Mouse (Mus musculus) adrenal gland, postnatal 14 days (tissue): ENCODE measurements at regions not wholly inside any gene's neighbourhood (a gene's known extent, or its start where the extent isn't known, plus 50 kb on each side); places are given as distances from the start of the nearest gene placed in this dataset.
"Not testable (repeated sequence)": the region's sequence is repeated elsewhere in the genome, so short reads cannot be mapped to it uniquely, and the experiment has no call there.

ENCODE experiments used
- DNase-seq: peaks from one replicate; pipeline ENCODE4 v3.0.0; 2021; ENCODE audit warnings: mixed read lengths

DNA sequence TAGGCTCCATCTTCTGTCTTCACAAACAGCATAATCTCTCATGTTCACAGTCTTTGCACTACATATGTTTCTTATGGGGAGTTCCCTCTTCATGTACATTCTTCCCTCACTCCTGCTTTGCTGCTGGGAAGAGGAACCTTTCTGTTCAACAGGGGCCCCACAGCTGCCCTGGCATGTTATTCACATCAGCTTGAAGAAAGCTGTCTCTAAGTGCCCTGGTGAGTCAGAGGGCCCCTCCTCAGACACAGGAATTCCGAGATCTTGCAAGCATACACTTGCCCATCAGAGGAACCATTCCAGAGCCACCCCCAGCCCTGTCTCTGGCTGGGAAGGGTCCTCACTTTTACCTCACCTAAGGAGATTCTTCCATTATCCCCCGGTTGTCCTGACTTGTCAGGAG is 151.9 kb upstream of the Camk1g start:
- no peak for DNase-seq

DNA sequence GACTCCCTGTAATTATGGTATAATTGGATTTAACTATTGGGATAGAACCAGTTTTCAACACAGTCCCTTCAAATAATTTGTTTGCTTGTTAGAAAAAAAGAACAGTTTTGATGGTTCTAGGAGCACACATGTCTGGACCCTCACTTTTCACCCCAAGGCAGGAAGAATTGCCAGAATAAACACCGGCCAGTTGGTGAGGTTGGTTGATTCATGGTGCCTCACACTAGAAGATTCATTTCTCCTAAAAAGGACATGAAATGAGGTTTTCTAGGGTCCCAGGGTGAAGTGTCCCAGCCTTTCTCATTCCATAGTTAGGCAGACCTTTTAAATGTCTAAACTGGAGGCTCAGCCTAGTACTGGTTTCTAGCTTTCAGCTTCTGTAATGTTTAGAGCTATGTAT is 148.7 kb upstream of the Camk1g start:
- DNase-seq: no peak

DNA sequence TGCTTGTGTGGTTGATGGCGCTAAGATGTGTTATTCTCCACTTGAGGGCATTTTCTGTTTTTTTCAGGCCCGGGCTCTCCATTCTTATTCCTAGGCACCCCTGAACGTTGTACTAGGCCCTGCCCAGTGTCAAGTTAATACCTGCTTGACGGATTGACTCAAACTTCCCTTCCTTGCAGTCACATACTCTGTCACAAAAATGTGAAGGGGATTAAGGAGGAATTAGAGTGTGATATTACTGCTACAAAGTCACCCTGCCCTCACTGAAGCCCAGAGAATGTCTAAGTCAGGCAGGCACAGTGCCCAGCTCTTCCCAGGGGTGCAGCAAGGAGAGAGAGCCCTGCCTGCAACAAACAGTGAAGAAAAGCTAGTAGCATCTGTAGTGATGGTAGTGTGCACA is 147.9 kb upstream of the Camk1g start:
- DNase-seq: no peak

DNA sequence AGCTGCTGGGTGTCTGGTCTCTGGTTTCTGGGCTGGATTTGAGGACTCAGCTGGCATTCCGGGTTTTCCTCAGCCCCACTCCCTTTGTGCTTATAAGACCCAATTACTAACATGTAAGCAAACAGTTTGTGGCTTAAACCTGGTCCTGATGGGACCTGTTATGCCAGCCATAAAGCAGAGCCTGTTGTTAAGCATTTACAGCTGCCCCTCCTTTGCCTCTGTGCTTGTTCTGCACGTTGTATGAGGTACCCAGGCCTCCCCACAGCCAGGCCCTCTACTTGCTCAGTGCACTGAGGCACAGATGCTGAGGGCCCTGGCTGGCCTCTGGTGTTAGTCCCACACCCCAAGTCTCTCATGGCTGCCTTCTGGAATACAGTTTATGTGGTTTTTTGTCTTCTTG is 147.2 kb upstream of the Camk1g start:
- DNase-seq: no peak

DNA sequence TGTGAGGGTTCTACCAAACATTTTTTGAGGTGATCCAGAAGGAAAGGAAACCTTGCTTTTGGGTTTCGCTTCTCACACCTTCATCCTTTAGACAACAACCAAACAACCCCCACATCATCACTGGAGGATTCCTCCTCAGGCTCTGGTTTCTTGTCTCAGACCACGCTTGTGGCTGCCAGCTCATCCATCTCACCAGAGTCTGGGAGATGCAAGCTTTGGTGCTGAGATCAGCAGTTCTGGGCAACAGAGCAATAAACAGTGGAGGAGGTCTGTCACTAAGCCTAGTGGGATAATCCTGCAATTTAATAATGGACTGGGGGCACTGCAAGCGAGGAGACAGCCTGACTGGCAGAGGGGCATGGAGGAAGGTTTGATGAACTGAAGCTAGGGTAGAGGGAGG is 146.3 kb upstream of the Camk1g start:
- DNase-seq: no peak

DNA sequence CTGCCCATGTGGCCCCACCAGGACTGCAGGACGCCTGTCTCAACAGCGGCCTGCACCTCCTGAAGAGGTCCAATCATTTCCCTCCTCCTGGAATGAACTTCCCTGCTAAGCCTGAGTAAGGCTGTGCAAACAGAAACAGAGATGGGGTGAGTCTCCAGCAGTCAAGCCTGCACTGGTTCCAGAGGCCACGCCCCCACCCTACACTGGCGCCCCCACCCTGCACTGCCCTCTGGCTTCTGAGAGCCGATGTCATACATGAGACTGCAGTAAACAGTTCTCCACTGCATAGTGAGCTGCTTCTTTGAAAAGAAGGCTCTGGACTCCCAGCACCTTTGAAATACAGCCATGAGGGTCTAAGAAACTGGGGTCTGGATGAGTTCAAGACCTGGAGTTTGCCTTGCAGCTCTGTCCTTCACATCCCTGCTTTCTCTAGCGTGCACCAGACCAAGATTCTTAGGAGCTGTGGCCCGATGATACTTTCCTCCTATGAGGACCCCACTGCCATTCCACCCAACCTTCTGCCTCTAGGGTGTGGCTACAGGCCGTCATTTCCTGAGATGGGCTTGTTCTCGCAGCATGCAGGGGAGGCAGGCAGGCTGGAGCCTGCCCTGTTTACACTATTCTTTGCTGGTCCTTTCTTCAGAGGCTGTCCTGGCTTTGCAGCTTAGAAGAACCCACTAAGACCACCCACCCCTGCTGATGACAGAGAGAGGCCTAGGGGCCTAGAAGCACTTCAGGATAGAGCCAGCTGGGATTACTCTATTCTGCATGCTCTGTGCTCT is 144.0 kb upstream of the Camk1g start:
- DNase-seq: peak; percentile 17

DNA sequence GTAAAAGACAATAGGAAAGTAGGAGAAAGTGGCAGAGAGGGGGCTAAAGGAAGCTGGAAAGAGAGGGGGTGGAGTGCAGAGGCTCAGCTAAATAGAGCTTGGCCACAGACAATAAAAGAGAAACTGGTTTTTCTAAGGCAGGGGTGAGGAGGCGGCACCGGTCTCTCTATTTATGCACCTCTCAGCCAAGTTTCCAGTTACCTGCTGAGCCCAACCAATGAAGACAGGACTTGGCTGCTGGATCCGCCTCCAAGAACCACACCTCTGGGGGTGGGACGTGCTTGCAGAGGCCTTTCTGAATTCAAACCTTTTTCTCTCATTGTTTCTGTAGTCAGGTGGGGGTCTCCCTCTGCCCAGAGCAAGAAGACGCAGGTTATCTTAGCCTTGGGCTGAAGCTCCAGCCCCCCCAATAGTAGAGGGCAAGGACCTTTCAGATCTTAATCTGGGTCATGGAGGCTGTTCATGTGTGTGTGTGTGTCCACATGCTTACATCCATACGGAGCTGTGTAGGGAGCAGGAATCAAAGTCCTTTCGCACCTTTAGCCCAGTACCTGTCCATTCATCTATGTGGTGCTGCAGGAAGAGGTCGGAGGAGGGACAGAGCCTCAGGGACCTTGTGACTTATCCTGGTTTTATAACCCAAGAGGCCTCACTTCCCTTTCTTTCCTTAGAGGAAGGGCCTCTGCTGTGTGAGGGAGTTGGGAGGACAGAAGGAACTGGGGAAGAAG is 140.1 kb upstream of the Camk1g start:
- no peak for DNase-seq

DNA sequence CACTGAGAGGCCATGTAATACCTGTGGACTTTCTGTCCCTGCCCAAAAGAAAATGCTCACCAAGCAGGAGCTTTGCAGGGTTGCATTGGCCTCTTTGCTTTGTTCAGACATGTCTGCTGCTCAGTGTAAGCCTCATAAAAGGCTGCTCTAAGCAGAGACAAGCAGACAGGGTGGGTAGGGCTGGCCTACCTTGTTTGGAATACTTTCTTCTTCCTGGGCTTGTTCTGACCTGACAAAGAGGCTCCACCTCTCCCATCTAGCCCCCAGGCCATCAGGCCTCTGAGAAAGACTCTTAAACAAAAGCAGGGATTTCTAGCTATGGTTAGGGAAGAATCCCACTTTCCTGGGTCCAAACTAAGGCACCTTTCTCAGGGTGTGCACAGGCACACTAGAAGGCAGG is 138.2 kb upstream of the Camk1g start:
- no peak for DNase-seq

DNA sequence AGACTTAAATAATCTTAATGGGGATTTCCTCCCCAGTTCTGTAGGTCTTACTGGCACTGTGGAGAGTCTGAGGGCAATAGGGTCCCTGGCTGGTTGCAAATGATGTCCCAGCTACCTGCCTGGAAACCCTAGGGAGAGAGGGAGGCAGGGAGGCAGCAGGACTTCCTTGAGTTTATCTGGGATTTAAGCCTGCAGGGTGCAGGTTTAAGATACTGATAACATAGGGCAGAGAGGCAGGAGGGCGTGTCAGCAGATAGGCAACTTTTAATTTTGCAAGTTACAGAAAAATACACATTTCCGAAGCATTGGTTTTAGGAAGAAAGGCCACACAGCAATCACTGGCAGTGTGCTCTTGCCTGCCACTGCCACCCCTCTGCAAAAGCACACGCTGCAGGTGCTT is 136.9 kb upstream of the Camk1g start:
- no peak for DNase-seq

DNA sequence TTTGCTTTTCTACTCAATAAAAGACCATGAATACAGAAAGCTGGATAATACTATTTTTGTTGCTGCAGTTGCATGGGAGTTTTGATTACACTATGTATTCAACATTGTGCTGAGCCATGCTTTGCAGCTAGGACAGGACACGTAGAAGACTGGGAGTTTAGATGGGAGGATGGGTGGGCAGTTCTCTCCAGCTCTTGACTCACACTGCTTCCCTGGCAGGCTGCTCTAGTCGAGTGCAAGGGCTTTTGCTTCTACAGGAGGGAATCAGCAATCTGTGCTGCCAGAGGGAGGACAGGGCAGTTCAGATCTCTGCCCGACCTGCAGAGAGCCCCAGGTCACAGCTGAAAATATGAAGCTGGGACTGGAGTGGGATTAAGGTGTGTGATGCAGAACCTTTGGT is 135.3 kb upstream of the Camk1g start:
- DNase-seq: no peak

DNA sequence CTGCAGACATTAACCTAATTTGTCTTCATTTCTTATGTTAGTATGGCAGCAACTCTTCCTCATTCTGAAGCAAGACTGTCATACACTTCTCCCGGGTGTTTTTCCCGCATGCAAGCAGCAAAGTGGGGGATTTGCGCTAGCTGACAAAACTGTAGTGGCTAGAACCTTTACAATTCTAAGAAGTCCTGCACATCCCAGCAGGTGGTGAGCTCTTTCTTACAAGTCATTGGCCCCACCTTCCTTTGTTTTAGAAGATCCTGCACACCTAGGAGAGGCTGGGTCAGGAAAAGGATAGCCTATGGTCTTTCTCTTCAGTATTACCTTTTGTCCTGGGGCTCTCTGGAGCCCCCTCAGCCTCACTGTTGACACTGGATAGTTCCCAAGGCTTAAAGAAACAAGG is 134.5 kb upstream of the Camk1g start:
- no peak for DNase-seq

DNA sequence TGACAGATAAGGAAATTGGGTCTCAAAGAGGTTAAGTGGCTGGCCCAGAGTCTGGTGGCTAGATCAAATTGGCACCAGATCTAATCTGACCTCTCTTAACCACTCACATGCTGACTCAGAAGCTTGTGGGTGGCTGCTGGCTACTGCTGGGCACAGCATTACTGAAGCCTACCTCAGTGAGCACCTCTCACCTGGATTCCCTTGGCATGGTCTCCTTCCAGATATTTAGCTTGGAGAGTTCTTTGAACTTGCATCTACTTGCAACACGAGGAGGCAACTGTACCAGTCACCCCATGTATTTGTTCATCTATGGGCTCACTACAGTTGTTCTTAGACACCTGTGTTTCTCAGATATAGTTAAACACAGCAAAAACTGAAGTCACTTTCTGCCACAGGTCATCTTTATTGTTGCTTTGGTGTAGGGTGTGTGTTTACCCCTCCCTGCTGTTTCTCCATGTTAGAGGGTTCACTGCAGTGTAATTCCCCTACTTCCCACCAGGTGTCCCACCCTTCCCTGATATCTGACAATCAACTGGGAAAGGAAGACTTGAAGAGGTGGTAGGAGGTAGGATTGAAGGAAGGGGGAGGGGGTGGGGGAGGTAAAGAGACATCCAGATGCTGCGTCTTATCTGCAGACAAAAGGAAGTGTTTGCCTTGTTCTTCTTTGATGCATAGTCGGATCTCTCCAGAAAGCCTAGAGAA is 133.7 kb upstream of the Camk1g start:
- peak; percentile 60 for DNase-seq

DNA sequence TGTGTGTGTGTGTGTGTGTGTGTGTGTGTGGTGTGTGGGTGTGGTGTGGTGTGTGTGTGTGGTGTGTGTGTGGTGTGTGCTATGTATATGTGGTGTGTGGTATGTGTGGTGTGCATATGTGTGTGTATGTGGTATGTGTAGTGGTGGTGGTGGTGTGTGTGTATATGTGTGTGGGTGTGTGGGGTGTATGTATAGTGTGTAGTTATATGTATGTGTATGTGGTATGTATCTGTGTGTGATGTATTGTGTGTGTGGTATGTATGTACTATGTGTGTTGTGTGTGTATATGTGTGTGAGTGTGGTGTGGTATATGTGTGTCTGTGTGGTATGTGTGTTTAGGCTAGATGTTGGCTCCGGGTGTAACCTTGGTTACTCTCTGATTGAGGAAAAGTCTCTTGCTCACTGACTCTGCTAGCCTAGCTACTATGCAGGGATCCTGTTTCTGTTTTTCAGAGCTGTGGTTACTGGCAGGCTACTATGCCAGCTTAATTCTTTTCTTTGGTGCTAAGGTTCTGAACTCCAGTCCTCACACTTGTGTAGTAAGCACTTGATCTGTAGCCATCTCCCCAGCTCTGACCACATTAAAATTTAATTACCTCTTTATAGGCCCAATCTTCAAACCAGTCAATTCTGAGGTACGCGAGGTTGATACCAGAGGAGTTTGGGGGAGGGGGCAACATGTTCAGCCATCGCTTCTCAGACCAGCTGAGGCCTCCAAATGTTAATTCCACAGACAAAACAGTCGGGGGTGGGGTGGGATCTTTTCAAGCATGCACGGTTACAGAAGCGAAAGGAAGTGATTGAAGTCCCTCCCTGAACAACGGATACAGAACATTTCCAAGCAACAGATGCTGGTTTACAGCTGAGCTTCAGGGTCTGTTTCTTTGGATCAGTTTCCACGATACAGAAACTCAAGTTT is 126.4 kb upstream of the Camk1g start:
- no peak for DNase-seq

DNA sequence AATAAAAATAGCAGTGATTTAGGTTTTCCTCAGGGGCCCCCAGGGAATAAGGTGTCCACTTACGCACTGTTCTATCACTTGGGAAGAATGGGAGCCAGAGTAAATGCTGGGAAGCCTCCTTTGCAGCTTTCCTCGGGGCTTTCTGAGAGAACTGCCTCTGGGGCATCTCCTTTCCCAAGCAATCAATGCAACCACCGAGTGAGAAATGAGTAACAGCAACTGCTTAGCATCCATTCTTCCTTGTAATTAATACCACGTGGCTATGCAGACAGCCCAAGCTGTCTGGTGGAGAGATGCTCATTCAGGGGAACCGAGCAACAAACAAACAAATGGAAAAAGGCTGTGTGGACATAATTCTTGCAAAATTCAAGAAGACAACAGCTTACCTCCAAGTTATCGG is 117.9 kb upstream of the Camk1g start:
- DNase-seq: no peak

DNA sequence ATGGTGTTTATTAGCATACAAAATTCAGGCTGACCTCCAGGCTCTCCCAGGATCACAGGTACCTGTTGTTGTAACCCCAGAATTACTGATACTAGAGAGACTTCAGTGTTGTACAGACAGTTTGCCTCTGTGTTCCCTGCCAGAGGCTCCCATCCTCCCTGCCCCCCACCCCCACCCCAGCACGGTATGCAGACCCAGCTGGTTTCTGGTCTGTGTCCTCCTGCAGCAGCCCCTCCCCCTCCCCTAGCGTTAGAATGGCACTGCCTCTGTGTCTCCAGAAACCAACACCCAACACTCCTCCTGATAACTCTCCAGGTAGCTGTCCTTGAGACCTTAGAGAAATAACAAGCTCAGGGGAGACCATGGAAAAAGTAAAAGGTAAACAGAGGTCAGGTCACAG is 116.6 kb upstream of the Camk1g start:
- not testable (repeated sequence) for DNase-seq

DNA sequence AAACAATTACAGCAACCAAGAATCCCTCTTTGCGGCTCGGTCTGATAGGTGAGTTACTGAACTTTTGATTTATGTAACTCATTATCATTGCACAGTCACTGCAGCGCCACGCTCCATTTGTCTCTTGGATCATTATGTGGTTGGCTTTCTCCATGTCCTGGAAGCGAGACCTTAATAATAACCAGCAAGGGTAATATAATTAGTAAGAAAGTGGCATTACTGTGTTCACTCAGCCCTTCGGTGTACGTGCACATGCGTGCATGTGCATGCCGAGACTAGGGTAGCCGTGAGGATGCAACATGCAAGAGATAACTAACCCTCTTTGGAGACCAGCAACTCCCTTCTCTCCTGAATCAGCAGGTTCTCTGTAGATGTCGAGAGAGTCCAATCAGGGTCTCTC is 114.9 kb upstream of the Camk1g start:
- DNase-seq: no peak

DNA sequence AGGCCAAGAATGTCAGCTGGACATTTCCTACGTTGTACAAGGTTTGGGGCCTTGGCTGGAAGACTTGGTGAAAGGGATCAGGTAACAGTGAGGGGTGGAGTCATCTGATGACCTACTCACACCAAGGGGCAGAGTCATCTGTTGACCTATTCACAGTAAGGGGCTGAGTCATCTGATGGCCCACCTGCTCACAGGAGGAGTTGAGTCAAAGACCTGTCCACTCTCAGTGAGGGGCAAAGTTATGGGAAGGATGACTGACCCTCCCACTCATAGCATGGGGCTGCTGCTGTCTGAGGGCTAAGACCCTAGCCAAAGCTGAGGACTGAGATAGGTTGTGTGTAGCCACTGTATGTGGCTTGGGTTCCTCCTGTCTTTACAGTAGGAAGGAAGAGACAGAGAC is 107.2 kb upstream of the Camk1g start:
- DNase-seq: no peak

DNA sequence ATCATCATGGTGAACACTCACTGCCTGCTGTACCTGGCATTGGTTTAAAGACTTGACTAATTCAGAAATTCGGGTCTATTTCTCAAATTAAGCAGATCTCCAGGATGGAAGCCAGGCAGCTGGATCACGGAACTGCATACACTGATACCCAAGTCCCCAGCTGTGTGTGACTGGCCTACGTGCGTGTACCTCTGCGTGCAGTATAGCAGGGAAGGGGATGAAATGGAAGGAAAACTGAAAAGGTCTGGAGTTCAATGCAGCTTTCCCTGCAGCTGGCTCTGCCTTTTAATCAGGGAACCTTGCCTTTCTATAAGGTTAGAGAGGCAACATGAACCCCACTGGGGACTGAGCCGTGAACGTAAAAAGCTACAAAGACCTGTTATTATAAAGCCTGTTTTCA is 106.7 kb upstream of the Camk1g start:
- no peak for DNase-seq

DNA sequence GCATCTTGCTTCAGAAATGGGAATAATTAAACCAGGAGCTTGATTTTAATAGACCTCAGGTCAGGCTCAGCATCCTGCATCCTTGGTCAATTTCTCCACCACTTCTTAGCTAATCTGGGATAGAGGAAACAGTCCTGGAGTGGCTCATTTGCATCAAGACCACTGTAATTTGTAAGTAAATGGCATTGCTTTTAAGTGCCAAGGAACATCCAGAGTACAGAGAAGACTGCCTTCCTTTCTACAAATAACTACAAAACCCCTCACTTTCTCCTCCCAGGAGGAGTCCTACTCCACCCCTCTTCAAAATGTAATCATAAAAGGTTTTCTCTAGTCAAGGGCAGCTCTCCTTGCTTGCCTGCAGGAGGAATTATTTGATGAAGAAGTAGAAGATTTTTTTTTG is 96.2 kb upstream of the Camk1g start:
- DNase-seq: no peak

DNA sequence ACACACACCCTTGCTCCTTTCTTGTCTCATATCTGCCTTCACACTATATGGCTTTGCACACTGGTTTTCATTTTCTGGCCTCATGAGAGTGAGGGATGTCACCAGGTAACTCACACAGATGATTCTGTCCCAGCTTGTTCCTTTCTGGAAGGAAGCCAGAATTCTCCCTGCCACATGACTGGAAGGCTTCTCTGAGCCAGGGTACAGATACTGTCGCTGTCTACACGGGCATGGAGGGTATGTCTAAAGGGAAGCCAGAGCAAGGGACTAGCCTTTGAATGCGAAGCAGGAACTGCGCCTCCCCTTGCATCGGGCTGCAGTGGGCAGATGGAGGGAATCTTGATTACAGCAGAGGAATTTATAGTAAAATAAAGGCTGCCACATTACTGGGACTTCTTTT is 89.6 kb upstream of the Camk1g start:
- DNase-seq: no peak

DNA sequence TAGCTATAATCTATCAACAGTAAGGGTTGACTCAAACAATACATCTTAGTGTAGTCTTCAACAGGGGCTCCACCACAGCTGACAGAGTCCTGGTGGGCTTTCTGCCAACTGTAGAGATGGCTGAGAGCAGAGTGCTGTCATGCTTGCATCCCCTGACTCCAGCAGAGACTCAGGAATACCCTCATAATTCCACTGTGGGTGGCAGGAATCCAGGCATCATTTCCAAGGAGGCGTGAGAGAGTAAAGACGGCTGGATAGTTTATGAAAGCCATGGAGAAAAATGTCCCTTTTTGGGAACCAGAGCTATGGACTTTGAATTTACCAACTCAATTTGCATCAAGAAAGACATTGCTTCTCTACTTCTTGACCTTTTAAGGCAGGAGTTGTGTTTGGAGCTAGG is 87.8 kb upstream of the Camk1g start:
- DNase-seq: no peak

DNA sequence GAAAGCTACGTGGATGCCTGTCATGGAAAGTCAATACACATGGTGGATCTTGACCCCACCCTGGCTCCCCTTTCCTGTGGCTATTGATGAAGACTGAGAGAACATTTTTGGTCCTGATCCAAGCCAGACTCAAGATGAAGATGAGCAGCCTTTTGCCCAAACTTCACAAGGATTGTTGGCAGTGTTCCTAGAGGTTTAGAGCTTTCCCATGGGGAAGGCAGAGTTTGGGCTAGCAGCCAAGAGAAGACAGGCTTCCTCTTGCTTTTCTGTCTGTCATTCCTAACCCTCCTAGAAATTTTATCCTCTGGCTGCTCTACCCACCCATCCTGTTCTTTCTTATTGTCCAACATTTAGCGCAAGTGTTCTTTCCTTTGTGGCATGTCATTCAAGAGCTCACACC is 83.6 kb upstream of the Camk1g start:
- DNase-seq: no peak
